ENCODE assay signal across 9 mouse cellular contexts in genomic region chr7:70351981-70352560, GRCm38 (mm10). TPM values are rescaled to one million over a fixed set of nuclear protein-coding genes. Genes with fewer than 3 reads are reported as not detected.
DNase-seq lines count a peak whose midpoint lies in the region; ATAC-seq and TF ChIP-seq lines count a peak whose summit lies in the region.
"Had no signal": no experiment of that assay in that cellular context is flagged by ENCODE, and none has a peak within 500 bp of the region (broad histone marks: within the 10 kb centered on the region; RNA-seq: fewer than 3 reads in every experiment).

No protein-coding gene starts in this region.

- peak overlapping the region; percentile 75 for H3K9ac ChIP-seq in kidney, embryonic 15.5 days
- H3K9ac ChIP-seq in kidney, postnatal 0 days (ENCODE audit: low read depth, low read length) = peak overlapping the region; percentile 96
- peak overlapping the region; percentile 91 for H3K9ac ChIP-seq in neural tube, embryonic 11.5 days (ENCODE audit: low read length)

- H3K4me3 ChIP-seq in kidney, embryonic 15.5 days (replicated peaks) = peak overlapping the region; percentile 58
- H3K4me3 ChIP-seq in forebrain, embryonic 10.5 days = peak overlapping the region; percentile 84
- H3K4me3 ChIP-seq in kidney, postnatal 0 days (replicated peaks; ENCODE audit: low read depth, low read length) = peak overlapping the region; percentile 68
- H3K4me3 ChIP-seq in neural tube, embryonic 11.5 days (ENCODE audit: low read depth, low read length) = peak overlapping the region; percentile 62

- no peaks in the 10 kb centered on the region for H3K27me3 ChIP-seq in kidney, embryonic 15.5 days
- H3K27me3 ChIP-seq in forebrain, embryonic 10.5 days (ENCODE audit: poor library complexity, severe bottlenecking) = peaks cover 89% of the 10 kb centered on the region
- H3K27me3 ChIP-seq in kidney, postnatal 0 days (ENCODE audit: insufficient read depth, low read length) = no peaks in the 10 kb centered on the region
- H3K27me3 ChIP-seq in neural tube, embryonic 11.5 days (ENCODE audit: control insufficient read depth, insufficient read depth, low read length) = no peaks in the 10 kb centered on the region

- H3K4me1 ChIP-seq in kidney, embryonic 15.5 days = peaks cover 45% of the 10 kb centered on the region
- H3K4me1 ChIP-seq in forebrain, embryonic 10.5 days = peaks cover 93% of the 10 kb centered on the region
- peaks cover 19% of the 10 kb centered on the region for H3K4me1 ChIP-seq in kidney, postnatal 0 days (replicated peaks; ENCODE audit: insufficient read depth, low read length)
- peaks cover 47% of the 10 kb centered on the region for H3K4me1 ChIP-seq in neural tube, embryonic 11.5 days (ENCODE audit: control insufficient read depth, insufficient read depth, low read length)

- H3K27ac ChIP-seq in kidney, embryonic 15.5 days = peak overlapping the region; percentile 94
- H3K27ac ChIP-seq in forebrain, embryonic 10.5 days = peak overlapping the region; percentile 98
- H3K27ac ChIP-seq in kidney, postnatal 0 days = peak overlapping the region; percentile 96
- H3K27ac ChIP-seq in neural tube, embryonic 11.5 days (ENCODE audit: low read depth, low read length) = peak overlapping the region; percentile 98

- no peak for TF ChIP-seq CTCF in kidney, postnatal 0 days (IDR thresholded peaks at IDR 0.05; ENCODE audit: low read depth)

- H3K36me3 ChIP-seq in kidney, embryonic 15.5 days = peaks cover 29% of the 10 kb centered on the region
- H3K36me3 ChIP-seq in forebrain, embryonic 10.5 days (replicated peaks) = peaks cover 40% of the 10 kb centered on the region
- H3K36me3 ChIP-seq in kidney, postnatal 0 days (ENCODE audit: insufficient read depth, low read length) = peaks cover 13% of the 10 kb centered on the region; the same call in 1 of the 2 replicates
- peaks cover 3% of the 10 kb centered on the region for H3K36me3 ChIP-seq in neural tube, embryonic 11.5 days (ENCODE audit: control insufficient read depth, insufficient read depth, low read length)

- no peak for DNase-seq in kidney, postnatal 14 days
- peak; percentile 32 for DNase-seq in forebrain, embryonic 10.5 days (ENCODE audit: extremely low spot score, low spot score)
- DNase-seq in kidney, postnatal 0 days (ENCODE audit: low spot score) = peak; percentile 71
- peak; percentile 44 for DNase-seq in neural tube, embryonic 11.5 days (ENCODE audit: low spot score)
- no peak for DNase-seq in natural killer cell, adult 2 months (ENCODE audit: low spot score in 2 of 2)
- DNase-seq in urinary bladder, postnatal 10 days (ENCODE audit: low spot score) = no peak

- no peak for ATAC-seq in kidney, embryonic 15.5 days (replicated peaks; ENCODE audit: low FRiP score)
- no peak for ATAC-seq in kidney, postnatal 0 days (replicated peaks; ENCODE audit: low FRiP score, low read depth)
- ATAC-seq in neural tube, embryonic 11.5 days (ENCODE audit: insufficient read depth, low FRiP score, low TSS enrichment) = no peak
- no peak for ATAC-seq in inflammation-experienced regulatory T-cells, adult 6 months

- H3K4me2 ChIP-seq in kidney, embryonic 15.5 days = peak overlapping the region; percentile 73
- H3K4me2 ChIP-seq in kidney, postnatal 0 days (ENCODE audit: low read length) = peak overlapping the region; percentile 93
- peak overlapping the region; percentile 85 for H3K4me2 ChIP-seq in neural tube, embryonic 11.5 days (ENCODE audit: low read depth)

- H3K9me3 ChIP-seq in kidney, embryonic 15.5 days (replicated peaks) = no peaks in the 10 kb centered on the region
- no peaks in the 10 kb centered on the region for H3K9me3 ChIP-seq in forebrain, embryonic 10.5 days
- H3K9me3 ChIP-seq in kidney, postnatal 0 days (replicated peaks; ENCODE audit: low read length) = no peaks in the 10 kb centered on the region
- H3K9me3 ChIP-seq in neural tube, embryonic 11.5 days (ENCODE audit: control insufficient read depth, low read length) = no peaks in the 10 kb centered on the region

- WGBS in kidney, embryonic 15.5 days = 6% methylated on average over 1 of the region's 1 CpGs
- WGBS in forebrain, embryonic 10.5 days = 0% methylated on average over 1 of the region's 1 CpGs
- 0% methylated on average over 1 of the region's 1 CpGs for WGBS in kidney, postnatal 0 days
- WGBS in neural tube, embryonic 11.5 days = 0% methylated on average over 1 of the region's 1 CpGs

RNA-seq across cellular contexts. Expression of gene Nr2f2, which starts 14.5 kb away (rescaled TPM):
- polyA plus RNA-seq in kidney, embryonic 15.5 days (2015; fragmentation: Nextera tagmentation; extraction: Ambion mirVana) = 230 and 240 TPM in 2 replicates
- 82.3 and 82.7 TPM in 2 replicates for polyA plus RNA-seq in forebrain, embryonic 10.5 days (2016; fragmentation: Nextera tagmentation; extraction: Ambion mirVana)
- 190 and 203 TPM in 2 replicates for polyA plus RNA-seq in kidney, postnatal 0 days (2015; fragmentation: Nextera tagmentation; extraction: Ambion mirVana)
- 88.5 and 95.9 TPM in 2 replicates for polyA plus RNA-seq in neural tube, embryonic 11.5 days (2014; fragmentation: Nextera tagmentation; extraction: Ambion mirVana)
- under 1 TPM in 1 of 3 experiments, not detected in 2; 0.32 TPM for polyA plus RNA-seq in inflammation-experienced regulatory T-cells, adult 6 months (2017; shearing (Covaris generic))
- polyA plus RNA-seq: erythroblast, embryonic 14.5 days had no signal

Comparison
In these comparisons a context has a peak if more than half of its experiments do, and no peak if none do; other contexts are left out.
1. DNase-seq: peak in forebrain, embryonic 10.5 days (single experiment), kidney, postnatal 0 days (single experiment) and neural tube, embryonic 11.5 days (single experiment); none in kidney, postnatal 14 days (single experiment), natural killer cell, adult 2 months (0 of 2) and urinary bladder, postnatal 10 days (single experiment).
2. RNA of gene Nr2f2, which starts 14.5 kb away (polyA plus RNA-seq): 230 to 240 TPM in kidney, embryonic 15.5 days, 190 to 203 TPM in kidney, postnatal 0 days, 88.5 to 95.9 TPM in neural tube, embryonic 11.5 days and 82.3 to 82.7 TPM in forebrain, embryonic 10.5 days; 0.32 TPM in inflammation-experienced regulatory T-cells, adult 6 months; every median in the first group is over 10 times any median in the second.
3. Peak in every context shown above with its lines, with median percentiles within 50 percentile points of each other: H3K27ac ChIP-seq, H3K4me2 ChIP-seq, H3K4me3 ChIP-seq and H3K9ac ChIP-seq.